Mouse (Mus musculus): ENCODE results near the gene Fignl1.

Fignl1 gene

DNA sequence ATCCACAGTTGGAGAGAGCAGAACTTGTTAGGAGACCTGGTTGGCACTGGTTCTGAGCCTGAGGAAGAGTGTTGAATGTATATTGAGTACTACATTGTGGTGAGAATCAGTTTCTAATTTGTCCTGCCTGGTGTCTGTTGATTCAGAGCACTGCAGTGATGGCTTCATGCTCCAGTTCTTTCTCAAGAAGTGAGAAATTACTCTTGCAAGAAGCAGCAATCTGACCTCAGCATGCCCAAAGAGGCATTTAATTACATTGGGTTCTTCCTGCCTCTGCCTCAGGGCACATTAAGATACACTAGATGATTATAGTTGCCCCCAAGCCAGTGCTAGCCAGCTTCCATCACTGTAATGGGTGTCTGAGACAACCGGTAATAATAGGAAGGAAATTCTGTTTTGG is 49.9 kb downstream of the Fignl1 start:
- no peak for DNase-seq

DNA sequence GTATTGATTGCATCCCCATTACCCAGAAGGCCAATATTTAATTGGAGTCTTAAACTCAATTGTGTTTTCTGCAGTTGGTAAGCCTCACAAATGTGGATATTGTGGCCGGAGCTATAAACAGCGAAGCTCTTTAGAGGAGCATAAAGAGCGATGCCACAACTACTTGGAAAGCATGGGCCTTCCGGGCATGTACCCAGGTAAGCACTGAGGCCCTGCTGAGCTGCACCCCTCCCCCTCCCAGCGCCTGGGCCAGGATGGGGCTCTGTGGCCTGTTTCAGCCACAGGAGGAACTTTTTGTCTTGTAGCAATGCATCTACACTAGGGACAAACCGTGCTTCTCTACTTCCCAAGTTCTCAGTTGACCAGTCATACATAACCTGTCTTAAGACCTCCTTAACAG is 50.6 kb downstream of the Fignl1 start:
- DNase-seq = no peak

DNA sequence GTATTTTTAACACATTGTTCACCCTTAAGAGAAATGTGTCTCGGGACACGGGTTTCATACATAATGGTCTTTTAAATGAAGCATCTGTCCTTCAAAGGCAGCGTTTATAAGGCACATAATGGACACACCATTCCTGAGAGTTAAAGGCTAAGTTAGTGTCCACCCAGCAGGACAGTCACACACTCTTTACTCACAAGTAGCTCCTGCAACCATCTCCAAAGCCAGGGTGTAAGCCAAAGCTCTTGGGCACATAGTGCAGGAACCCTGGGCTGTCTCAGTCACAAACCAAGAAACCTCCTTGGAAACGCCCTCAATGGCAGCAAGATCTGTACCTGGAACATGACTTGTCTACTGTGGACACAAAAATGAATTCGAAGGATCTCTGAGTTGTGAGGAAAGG is 55.9 kb downstream of the Fignl1 start:
- no peak for DNase-seq

DNA sequence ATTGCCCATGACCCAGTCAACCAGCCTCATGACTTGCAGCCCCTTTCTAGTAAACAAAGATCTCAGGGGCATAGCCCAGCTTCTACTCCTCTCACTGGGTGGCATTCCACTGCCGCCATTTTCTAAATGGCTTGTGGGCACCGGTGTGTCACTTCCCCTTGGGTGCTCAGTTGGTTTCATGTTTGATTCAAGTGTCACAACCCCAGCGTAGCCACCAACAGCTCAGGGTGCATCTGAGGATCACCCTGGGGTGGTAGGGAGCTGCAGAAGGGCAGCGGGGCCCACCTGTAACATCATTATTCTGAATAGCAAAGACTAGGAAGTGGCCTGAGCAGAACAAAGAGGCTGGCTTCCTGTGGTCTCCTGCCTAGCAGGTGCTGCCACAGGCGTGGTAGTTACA is 57.7 kb downstream of the Fignl1 start:
- DNase-seq = no peak

DNA sequence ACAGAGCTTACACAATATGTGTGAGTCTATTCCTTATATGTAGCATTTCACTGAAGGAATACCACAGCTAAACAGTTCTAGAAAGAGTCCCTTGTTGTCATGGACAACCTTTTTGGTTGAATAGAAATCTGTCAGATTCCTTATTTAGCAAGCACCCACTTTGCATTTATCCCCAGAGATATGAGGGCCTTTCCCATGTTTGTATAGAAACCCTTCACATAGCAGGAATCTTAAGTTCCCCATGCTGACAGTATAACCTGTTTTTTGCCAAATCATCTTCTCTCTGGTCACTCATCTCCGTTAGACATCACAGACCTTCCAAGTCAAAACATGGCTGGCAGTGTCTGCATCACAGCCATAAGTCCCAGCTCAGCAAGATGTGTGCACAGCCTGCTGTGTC is 64.5 kb downstream of the Fignl1 start:
- no peak for DNase-seq

DNA sequence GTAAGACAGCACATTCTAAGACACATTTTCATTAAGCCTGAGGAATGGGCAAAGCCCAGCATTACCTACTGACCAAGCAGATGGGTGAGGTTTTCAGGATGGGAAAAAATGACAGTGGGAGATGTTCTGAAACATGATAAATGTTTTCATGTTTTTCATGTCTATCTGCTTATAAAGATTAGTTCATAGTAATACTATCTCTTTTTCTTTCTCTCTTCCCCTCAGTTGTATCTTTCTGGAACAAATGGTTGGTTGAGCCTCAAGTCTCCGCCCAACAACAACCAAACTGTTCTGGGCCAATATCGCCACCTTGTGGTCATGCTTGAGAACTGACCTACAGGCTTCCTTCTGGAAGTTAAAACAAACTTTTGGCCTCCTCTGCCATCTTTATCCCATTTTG is 66.1 kb downstream of the Fignl1 start:
- peak; percentile 76 for DNase-seq

GRCm38 (mm10) chr11:11741574-11741973 is 67.2 kb downstream of the Fignl1 start:
- DNase-seq = peak; percentile 35 to 58

DNA sequence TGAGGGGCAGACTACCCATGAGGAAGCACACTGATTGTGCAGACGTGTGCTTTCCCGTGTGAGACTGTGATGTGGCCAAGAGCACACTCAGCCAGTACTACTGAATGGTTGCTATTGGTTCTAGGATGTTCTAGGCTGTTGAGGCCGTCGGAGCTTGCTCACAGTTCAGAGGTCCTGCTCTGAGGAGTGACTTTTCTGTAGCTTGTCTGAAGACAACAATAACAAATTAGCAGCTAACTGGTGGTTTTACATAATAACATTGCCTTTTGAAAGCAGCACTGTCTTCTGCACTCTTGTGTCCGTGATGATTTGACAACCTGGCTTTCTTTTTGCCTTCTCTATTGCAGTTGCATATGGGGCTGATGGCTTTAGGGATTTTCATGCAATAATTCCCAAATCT is 68.2 kb downstream of the Fignl1 start:
- DNase-seq = no peak

GRCm38 (mm10) chr11:11739054-11739453 is 69.7 kb downstream of the Fignl1 start:
- DNase-seq = peak in 1 of 2 experiments; percentile 53

- no peak for DNase-seq
These were observed 71.2 kb downstream of the Fignl1 start for GRCm38 (mm10) chr11:11737562-11737961.

Measured in thymus, postnatal 36 days (tissue).